Mouse (Mus musculus) myocyte (in vitro differentiated cells): ENCODE data around the gene Tubb4a. TPM values are rescaled to one million over a fixed set of nuclear protein-coding genes. Genes with fewer than 3 reads are reported as not detected.

Experiments
- H3K27me3 ChIP-seq: one replicate; pipeline ENCODE4 v1.6.1; 2011; ENCODE audit not compliant: control insufficient read depth, insufficient read depth, insufficient read length
- H3K36me3 ChIP-seq: one replicate; pipeline ENCODE4 v1.6.1; 2011; ENCODE audit not compliant: control insufficient read depth, insufficient read depth
- H3K4me2 ChIP-seq: one replicate; pipeline ENCODE4 v1.6.1; 2011; ENCODE audit warnings: low read depth, control low read depth
- H3K4me3 ChIP-seq: one replicate; pipeline ENCODE4 v1.5.1; 2011; ENCODE audit warnings: mild to moderate bottlenecking, control low read depth, moderate library complexity
- H3K79me2 ChIP-seq: one replicate; pipeline ENCODE4 v1.6.1; 2011; ENCODE audit not compliant: control insufficient read depth, insufficient read depth
- H3ac ChIP-seq: one replicate; pipeline ENCODE4 v1.6.1; 2011; ENCODE audit not compliant: control insufficient read depth, insufficient read length
- CEBPB ChIP-seq: IDR thresholded peaks from 2 replicates; pipeline ENCODE4 v1.6.1; 2011; ENCODE audit warnings: mild to moderate bottlenecking, moderate library complexity; ENCODE audit not compliant: poor library complexity, insufficient read depth, severe bottlenecking
- E2F4 ChIP-seq: IDR thresholded peaks from one replicate; pipeline ENCODE4 v1.6.1; 2011; ENCODE audit warnings: mild to moderate bottlenecking, control low read depth, moderate library complexity; ENCODE audit not compliant: insufficient read depth
- MAX ChIP-seq: IDR thresholded peaks from one replicate; pipeline ENCODE4 v1.6.1; 2011; ENCODE audit warnings: low read depth, mild to moderate bottlenecking, control low read depth
- MYOD1 ChIP-seq, 3 experiments: IDR thresholded peaks; one replicate each; pipeline ENCODE4 v1.6.1; 2011; ENCODE audit warnings: control low read depth in 2 of 3, low read depth in 2 of 3, mild to moderate bottlenecking in 2 of 3, moderate library complexity in 1 of 3; ENCODE audit not compliant: insufficient read length in 2 of 3, control insufficient read depth in 1 of 3
- MYOG ChIP-seq, 3 experiments: IDR thresholded peaks; one replicate each; pipeline ENCODE4 v1.6.1; 2011; ENCODE audit warnings: control low read depth in 2 of 3, low read depth in 2 of 3, mild to moderate bottlenecking in 2 of 3; ENCODE audit not compliant: insufficient read length in 2 of 3, control insufficient read depth in 1 of 3, insufficient read depth in 1 of 3
- POLR2A ChIP-seq: IDR thresholded peaks from one replicate; pipeline ENCODE4 v1.6.1; 2011; ENCODE audit warnings: low read depth, mild to moderate bottlenecking, control low read depth, moderate library complexity; ENCODE audit not compliant: insufficient read length
- POLR2AphosphoS2 ChIP-seq: IDR thresholded peaks from one replicate; pipeline ENCODE4 v1.6.1; 2011; ENCODE audit warnings: low read depth, control low read depth; ENCODE audit not compliant: insufficient read length
- REST ChIP-seq: IDR thresholded peaks from one replicate; pipeline ENCODE4 v1.6.1; 2011; ENCODE audit warnings: mild to moderate bottlenecking, control low read depth, moderate library complexity; ENCODE audit not compliant: insufficient read depth, insufficient read length
- SRF ChIP-seq: IDR thresholded peaks from one replicate; pipeline ENCODE4 v1.6.1; 2011; ENCODE audit warnings: low read depth; ENCODE audit not compliant: control insufficient read depth, insufficient read length
- TCF12 ChIP-seq: IDR thresholded peaks from one replicate; pipeline ENCODE4 v1.6.1; 2011; ENCODE audit warnings: mild to moderate bottlenecking, control low read depth; ENCODE audit not compliant: poor library complexity, insufficient read depth, severe bottlenecking
- TCF3 ChIP-seq: IDR thresholded peaks from one replicate; pipeline ENCODE4 v1.6.1; 2011; ENCODE audit warnings: low read depth, control low read depth; ENCODE audit not compliant: insufficient read length
- USF1 ChIP-seq: IDR thresholded peaks from one replicate; pipeline ENCODE4 v1.6.1; 2011; ENCODE audit warnings: low read depth, mild to moderate bottlenecking, control low read depth, moderate library complexity
- polyA plus RNA-seq: library from polyadenylated mRNA; unstranded; fragments of >200 nt; fragmentation: generic; extraction: Trizol; gene quantifications from one replicate; pipeline ENCODE4 v1.2.1, GENCODE M21; 2012; ENCODE audit warnings: missing spikeins

Gene Tubb4a
- polyA plus RNA-seq, 1 experiment = 0.14 TPM

- no peaks in the 10 kb centered on the region for H3K79me2 ChIP-seq
- H3K4me3 ChIP-seq = no peak overlapping the region
- TF ChIP-seq SRF (no peak), MYOD1 (IDR thresholded peaks at IDR 0.05; ENCODE audit: control insufficient read depth in 1 of 3, insufficient read length in 2 of 3, low read depth in 2 of 3) (no peak), MYOG (IDR thresholded peaks at IDR 0.05; ENCODE audit: control insufficient read depth in 1 of 3, insufficient read depth in 1 of 3, insufficient read length in 2 of 3, low read depth in 2 of 3) (no peak), POLR2AphosphoS2 (no peak), USF1 (no peak), TCF12 (no peak)
- H3ac ChIP-seq = no peak overlapping the region
- no peaks in the 10 kb centered on the region for H3K27me3 ChIP-seq
- no peaks in the 10 kb centered on the region for H3K36me3 ChIP-seq
- no peak overlapping the region for H3K4me2 ChIP-seq
These were observed 29.2 kb upstream of the Tubb4a start for GRCm38 (mm10) chr17:57116801-57117200.

GRCm38 (mm10) chr17:57112768-57113474 lies 25.3 kb upstream of the Tubb4a start:
- H3K36me3 ChIP-seq = no peaks in the 10 kb centered on the region
- H3K4me3 ChIP-seq = no peak overlapping the region
- H3ac ChIP-seq = no peak overlapping the region
- no peak for TF ChIP-seq MYOG (IDR thresholded peaks at IDR 0.05; ENCODE audit: control insufficient read depth in 1 of 3, insufficient read depth in 1 of 3, insufficient read length in 2 of 3, low read depth in 2 of 3)
- no peak for TF ChIP-seq POLR2AphosphoS2
- no peak for TF ChIP-seq E2F4
- no peak for TF ChIP-seq CEBPB
- no peak for TF ChIP-seq REST
- TF ChIP-seq USF1 = no peak
- no peak for TF ChIP-seq TCF3
- TF ChIP-seq SRF = no peak
- no peaks in the 10 kb centered on the region for H3K79me2 ChIP-seq
- H3K27me3 ChIP-seq = no peaks in the 10 kb centered on the region
- peak overlapping the region; percentile 5 for H3K4me2 ChIP-seq

GRCm38 (mm10) chr17:57110005-57110404 lies 22.4 kb upstream of the Tubb4a start:
- no peak overlapping the region for H3K4me2 ChIP-seq
- H3K4me3 ChIP-seq = no peak overlapping the region
- peaks cover 11% of the 10 kb centered on the region for H3K79me2 ChIP-seq
- H3K36me3 ChIP-seq = no peaks in the 10 kb centered on the region
- no peak for TF ChIP-seq MYOD1 (IDR thresholded peaks at IDR 0.05; ENCODE audit: control insufficient read depth in 1 of 3, insufficient read length in 2 of 3, low read depth in 2 of 3)
- TF ChIP-seq POLR2A = no peak
- TF ChIP-seq TCF12 = no peak
- TF ChIP-seq MAX = no peak
- TF ChIP-seq USF1 = no peak
- no peak for TF ChIP-seq CEBPB
- no peak for TF ChIP-seq E2F4
- TF ChIP-seq TCF3 = no peak
- no peak for TF ChIP-seq POLR2AphosphoS2
- TF ChIP-seq SRF = no peak
- no peak for TF ChIP-seq REST
- TF ChIP-seq MYOG (IDR thresholded peaks at IDR 0.05; ENCODE audit: control insufficient read depth in 1 of 3, insufficient read depth in 1 of 3, insufficient read length in 2 of 3, low read depth in 2 of 3) = no peak
- no peaks in the 10 kb centered on the region for H3K27me3 ChIP-seq
- no peak overlapping the region for H3ac ChIP-seq

GRCm38 (mm10) chr17:57108666-57109171 lies 21.1 kb upstream of the Tubb4a start:
- peaks cover 11% of the 10 kb centered on the region for H3K79me2 ChIP-seq
- no peaks in the 10 kb centered on the region for H3K27me3 ChIP-seq
- H3K4me3 ChIP-seq = no peak overlapping the region
- H3K36me3 ChIP-seq = no peaks in the 10 kb centered on the region
- peak overlapping the region; percentile 18 for H3K4me2 ChIP-seq
- TF ChIP-seq TCF12 (no peak), E2F4 (no peak), SRF (no peak), MYOD1 (IDR thresholded peaks at IDR 0.05; ENCODE audit: control insufficient read depth in 1 of 3, insufficient read length in 2 of 3, low read depth in 2 of 3) (no peak), POLR2A (no peak), USF1 (no peak), TCF3 (no peak), CEBPB (no peak), MAX (no peak), REST (no peak)
- H3ac ChIP-seq = no peak overlapping the region

GRCm38 (mm10) chr17:57108040-57108665 lies 20.6 kb upstream of the Tubb4a start:
- Histone ChIP-seq H3K4me2 (peak overlapping the region; percentile 18), H3K79me2 (peaks cover 11% of the 10 kb centered on the region), H3K27me3 (no peaks in the 10 kb centered on the region), H3K36me3 (no peaks in the 10 kb centered on the region), H3ac (no peak overlapping the region), H3K4me3 (no peak overlapping the region)
- TF ChIP-seq REST (no peak), E2F4 (no peak), CEBPB (no peak), USF1 (no peak), MYOD1 (IDR thresholded peaks at IDR 0.05; ENCODE audit: control insufficient read depth in 1 of 3, insufficient read length in 2 of 3, low read depth in 2 of 3) (no peak), TCF12 (no peak), TCF3 (no peak), MAX (no peak), POLR2A (no peak), POLR2AphosphoS2 (no peak), SRF (no peak), MYOG (IDR thresholded peaks at IDR 0.05; ENCODE audit: control insufficient read depth in 1 of 3, insufficient read depth in 1 of 3, insufficient read length in 2 of 3, low read depth in 2 of 3) (no peak)
